Mouse (Mus musculus): Measurements from ENCODE around the gene Siae. TPM values are rescaled to one million over a fixed set of nuclear protein-coding genes. Genes with fewer than 3 reads are reported as not detected.

Siae gene
- polyA plus RNA-seq, 1 experiment from 2014 or later: 12.1 TPM

DNA sequence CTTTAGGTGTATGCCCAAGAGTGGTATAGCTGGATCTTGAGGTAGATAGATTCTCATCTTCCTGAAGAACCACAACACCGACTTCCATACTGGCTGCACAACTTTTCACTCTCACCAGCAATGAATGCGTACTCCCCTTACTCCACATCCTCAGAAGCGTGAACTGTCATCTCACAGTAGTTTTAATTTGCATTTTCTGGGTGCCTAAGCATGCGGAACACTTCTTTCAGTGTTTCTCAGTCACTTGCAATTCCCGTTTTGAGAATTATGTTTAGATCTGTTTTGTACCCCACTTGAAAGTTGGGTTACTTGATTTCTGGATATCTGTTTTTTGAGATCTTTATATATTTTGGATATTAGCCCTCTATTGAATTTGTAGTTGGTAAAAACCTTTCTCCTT, 28.1 kb downstream of the Siae start:
- Histone ChIP-seq H3K9ac (replicated peaks; ENCODE audit: low read depth, low read length) (no peak overlapping the region), H3K4me1 (ENCODE audit: control insufficient read depth, insufficient read depth, low read length) (no peaks in the 10 kb centered on the region), H3K27ac (ENCODE audit: low read depth, low read length) (no peak overlapping the region), H3K9me3 (ENCODE audit: control insufficient read depth, low read length) (no peaks in the 10 kb centered on the region), H3K27me3 (ENCODE audit: control insufficient read depth, insufficient read depth, low read length) (no peaks in the 10 kb centered on the region), H3K36me3 (ENCODE audit: control insufficient read depth, insufficient read depth, low read length) (no peaks in the 10 kb centered on the region), H3K4me3 (ENCODE audit: low read depth, low read length) (no peak overlapping the region), H3K4me2 (ENCODE audit: low read depth, low read length) (no peak overlapping the region)
- ATAC-seq (ENCODE audit: low read depth): no peak
- WGBS: 85% methylated on average over 5 of the region's 5 CpGs

DNA sequence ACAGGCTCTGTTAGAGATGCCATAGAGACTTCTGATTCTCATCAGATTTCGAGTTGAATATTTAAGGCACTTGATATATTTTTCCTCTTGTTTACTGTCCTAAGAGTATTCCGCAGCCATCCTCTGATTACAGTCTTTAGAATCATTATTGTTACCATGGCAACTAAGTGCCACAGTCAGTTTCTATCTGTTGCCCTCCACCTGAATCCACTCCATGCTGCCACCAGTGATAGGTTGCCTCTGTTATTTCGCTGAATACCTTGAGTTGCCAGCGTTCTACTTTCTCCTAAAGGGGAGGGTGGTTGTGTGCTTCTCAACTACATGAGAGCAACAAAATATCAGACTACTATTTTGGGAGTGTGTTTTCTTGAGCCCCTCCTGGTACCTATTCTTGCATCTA, 31.2 kb downstream of the Siae start:
- Histone ChIP-seq H3K9me3 (ENCODE audit: control insufficient read depth, low read length) (no peaks in the 10 kb centered on the region), H3K27me3 (ENCODE audit: control insufficient read depth, insufficient read depth, low read length) (no peaks in the 10 kb centered on the region), H3K4me1 (ENCODE audit: control insufficient read depth, insufficient read depth, low read length) (no peaks in the 10 kb centered on the region), H3K4me2 (ENCODE audit: low read depth, low read length) (no peak overlapping the region), H3K27ac (ENCODE audit: low read depth, low read length) (no peak overlapping the region), H3K4me3 (ENCODE audit: low read depth, low read length) (no peak overlapping the region), H3K9ac (replicated peaks; ENCODE audit: low read depth, low read length) (no peak overlapping the region), H3K36me3 (ENCODE audit: control insufficient read depth, insufficient read depth, low read length) (no peaks in the 10 kb centered on the region)
- WGBS: 73% methylated on average over 4 of the region's 4 CpGs
- ATAC-seq (ENCODE audit: low read depth): peak; percentile 61; the same call in 1 of the 2 replicates

DNA sequence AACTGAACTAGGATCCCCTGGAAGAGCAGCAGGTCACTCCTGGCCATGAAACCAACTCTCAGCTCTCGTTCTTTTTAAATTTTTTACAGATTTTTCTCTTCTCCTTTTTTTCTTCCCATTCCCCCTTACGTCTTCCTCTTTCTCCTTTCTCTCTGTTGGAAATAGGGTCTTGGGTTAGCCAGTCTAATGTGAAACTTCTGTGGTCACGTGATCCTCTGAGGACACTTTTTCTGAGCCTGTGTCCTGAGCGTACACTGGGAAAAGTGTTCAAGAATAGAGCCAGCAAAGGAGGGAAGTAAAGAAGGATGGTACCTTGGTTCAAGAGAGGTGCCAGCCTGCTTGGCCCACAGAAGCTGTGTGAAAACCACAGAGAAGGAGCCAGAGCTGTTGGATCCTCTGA, 34.9 kb downstream of the Siae start:
- no peak for ATAC-seq (ENCODE audit: low read depth)
- H3K27ac ChIP-seq (ENCODE audit: low read depth, low read length): no peak overlapping the region
- H3K9me3 ChIP-seq (ENCODE audit: control insufficient read depth, low read length): no peaks in the 10 kb centered on the region
- H3K36me3 ChIP-seq (ENCODE audit: control insufficient read depth, insufficient read depth, low read length): no peaks in the 10 kb centered on the region
- H3K9ac ChIP-seq (replicated peaks; ENCODE audit: low read depth, low read length): no peak overlapping the region
- WGBS: 92% methylated on average over 4 of the region's 4 CpGs
- H3K27me3 ChIP-seq (ENCODE audit: control insufficient read depth, insufficient read depth, low read length): no peaks in the 10 kb centered on the region
- no peak overlapping the region for H3K4me3 ChIP-seq (ENCODE audit: low read depth, low read length)
- H3K4me1 ChIP-seq (ENCODE audit: control insufficient read depth, insufficient read depth, low read length): no peaks in the 10 kb centered on the region
- H3K4me2 ChIP-seq (ENCODE audit: low read depth, low read length): no peak overlapping the region

DNA sequence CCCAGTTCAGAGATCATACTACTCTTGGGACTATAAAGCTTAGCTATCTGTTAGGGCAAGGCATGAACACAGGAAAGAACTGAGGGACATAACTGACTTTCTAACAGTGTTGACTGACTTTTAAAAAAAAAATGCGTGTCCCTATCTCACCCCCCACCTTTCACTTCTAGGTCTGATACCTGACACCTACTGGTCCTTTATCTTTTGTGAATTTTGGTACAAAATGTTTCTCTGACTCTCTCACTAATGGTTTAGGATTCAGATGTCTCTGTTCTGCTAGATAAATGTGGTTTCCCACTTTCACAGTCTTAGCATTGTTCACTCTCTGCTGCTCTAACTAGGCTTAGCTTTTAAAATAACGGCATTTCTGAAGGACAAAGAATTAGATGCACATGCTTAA, 36.5 kb downstream of the Siae start:
- no peaks in the 10 kb centered on the region for H3K9me3 ChIP-seq (ENCODE audit: control insufficient read depth, low read length)
- H3K9ac ChIP-seq (replicated peaks; ENCODE audit: low read depth, low read length): no peak overlapping the region
- no peaks in the 10 kb centered on the region for H3K27me3 ChIP-seq (ENCODE audit: control insufficient read depth, insufficient read depth, low read length)
- WGBS: 79% methylated on average over 2 of the region's 2 CpGs
- H3K4me3 ChIP-seq (ENCODE audit: low read depth, low read length): no peak overlapping the region
- no peaks in the 10 kb centered on the region for H3K4me1 ChIP-seq (ENCODE audit: control insufficient read depth, insufficient read depth, low read length)
- no peak overlapping the region for H3K27ac ChIP-seq (ENCODE audit: low read depth, low read length)
- no peak for ATAC-seq (ENCODE audit: low read depth)
- H3K36me3 ChIP-seq (ENCODE audit: control insufficient read depth, insufficient read depth, low read length): no peaks in the 10 kb centered on the region
- no peak overlapping the region for H3K4me2 ChIP-seq (ENCODE audit: low read depth, low read length)

DNA sequence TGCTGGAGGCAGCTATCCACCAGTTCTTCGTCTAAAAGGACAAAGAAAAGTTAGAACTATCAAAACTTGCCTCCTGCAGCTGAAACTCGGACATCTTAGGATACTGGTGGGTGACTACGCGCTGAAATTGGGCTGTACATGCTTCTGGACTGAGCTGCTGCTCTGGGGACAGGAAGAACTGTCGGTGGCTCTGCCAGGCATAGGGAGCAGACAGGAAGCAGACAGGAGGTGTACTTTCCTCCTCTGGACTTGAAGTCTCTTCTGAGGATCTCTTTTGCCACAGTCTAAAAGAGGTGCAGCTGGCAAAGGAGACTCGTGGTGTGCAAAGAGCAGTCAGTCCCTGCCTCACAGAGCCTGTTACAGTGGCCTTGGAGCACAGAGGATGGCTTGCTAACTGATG, 37.1 kb downstream of the Siae start:
- no peak overlapping the region for H3K9ac ChIP-seq (replicated peaks; ENCODE audit: low read depth, low read length)
- ATAC-seq (ENCODE audit: low read depth): no peak
- H3K27ac ChIP-seq (ENCODE audit: low read depth, low read length): no peak overlapping the region
- WGBS: 59% methylated on average over 6 of the region's 6 CpGs
- H3K4me3 ChIP-seq (ENCODE audit: low read depth, low read length): no peak overlapping the region
- no peaks in the 10 kb centered on the region for H3K27me3 ChIP-seq (ENCODE audit: control insufficient read depth, insufficient read depth, low read length)
- H3K36me3 ChIP-seq (ENCODE audit: control insufficient read depth, insufficient read depth, low read length): no peaks in the 10 kb centered on the region
- no peak overlapping the region for H3K4me2 ChIP-seq (ENCODE audit: low read depth, low read length)
- H3K4me1 ChIP-seq (ENCODE audit: control insufficient read depth, insufficient read depth, low read length): no peaks in the 10 kb centered on the region
- H3K9me3 ChIP-seq (ENCODE audit: control insufficient read depth, low read length): no peaks in the 10 kb centered on the region

DNA sequence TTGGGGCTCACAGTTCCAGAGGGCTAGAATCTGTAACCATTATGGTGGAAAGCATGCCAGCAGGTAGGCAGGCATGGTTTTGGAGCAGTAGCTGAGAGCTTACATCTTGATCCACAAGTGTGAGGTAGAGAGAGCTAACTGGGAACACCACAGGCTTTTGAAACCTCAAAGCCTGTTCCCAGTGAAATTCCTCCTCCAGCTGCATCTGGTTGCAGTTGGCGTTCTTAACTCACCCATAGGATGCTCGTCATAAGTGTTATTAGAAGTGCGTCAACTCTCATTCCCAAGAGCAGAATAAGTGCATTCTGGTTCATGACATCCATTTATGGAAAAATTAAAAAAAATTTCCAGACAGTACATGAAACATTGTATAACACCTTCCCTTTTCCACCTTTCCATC, 38.2 kb downstream of the Siae start:
- H3K27ac ChIP-seq (ENCODE audit: low read depth, low read length): no peak overlapping the region
- no peaks in the 10 kb centered on the region for H3K4me1 ChIP-seq (ENCODE audit: control insufficient read depth, insufficient read depth, low read length)
- H3K9ac ChIP-seq (replicated peaks; ENCODE audit: low read depth, low read length): no peak overlapping the region
- WGBS: 91% methylated on average over 3 of the region's 3 CpGs
- H3K27me3 ChIP-seq (ENCODE audit: control insufficient read depth, insufficient read depth, low read length): no peaks in the 10 kb centered on the region
- H3K9me3 ChIP-seq (ENCODE audit: control insufficient read depth, low read length): no peaks in the 10 kb centered on the region
- H3K4me3 ChIP-seq (ENCODE audit: low read depth, low read length): no peak overlapping the region
- no peaks in the 10 kb centered on the region for H3K36me3 ChIP-seq (ENCODE audit: control insufficient read depth, insufficient read depth, low read length)
- ATAC-seq (ENCODE audit: low read depth): no peak
- no peak overlapping the region for H3K4me2 ChIP-seq (ENCODE audit: low read depth, low read length)

DNA sequence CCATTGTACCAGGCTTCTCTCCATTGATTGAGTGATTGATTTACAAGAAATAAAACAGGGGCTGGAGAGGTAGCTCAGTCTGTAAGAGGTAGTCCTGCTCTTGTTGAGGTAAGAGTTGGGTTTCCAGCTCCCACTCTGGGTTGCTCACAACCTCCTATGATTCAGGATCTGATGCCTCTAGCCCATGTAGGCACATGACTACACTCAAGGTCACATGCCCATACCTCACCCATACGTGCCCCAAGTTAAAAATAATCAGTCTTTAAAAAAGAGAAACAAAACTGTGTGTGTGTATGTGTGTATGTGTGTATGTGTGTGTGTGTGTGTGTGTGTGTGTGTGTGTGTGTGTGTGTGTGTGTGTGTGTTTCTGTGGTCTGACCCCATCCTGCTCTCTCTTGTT, 40.1 kb downstream of the Siae start:
- ATAC-seq (ENCODE audit: low read depth): no peak
- no peaks in the 10 kb centered on the region for H3K4me1 ChIP-seq (ENCODE audit: control insufficient read depth, insufficient read depth, low read length)
- no peak overlapping the region for H3K9ac ChIP-seq (replicated peaks; ENCODE audit: low read depth, low read length)
- no peaks in the 10 kb centered on the region for H3K9me3 ChIP-seq (ENCODE audit: control insufficient read depth, low read length)
- no peaks in the 10 kb centered on the region for H3K36me3 ChIP-seq (ENCODE audit: control insufficient read depth, insufficient read depth, low read length)
- no peak overlapping the region for H3K27ac ChIP-seq (ENCODE audit: low read depth, low read length)
- no peak overlapping the region for H3K4me3 ChIP-seq (ENCODE audit: low read depth, low read length)
- WGBS: 80% methylated on average over 1 of the region's 1 CpGs
- no peak overlapping the region for H3K4me2 ChIP-seq (ENCODE audit: low read depth, low read length)
- no peaks in the 10 kb centered on the region for H3K27me3 ChIP-seq (ENCODE audit: control insufficient read depth, insufficient read depth, low read length)

DNA sequence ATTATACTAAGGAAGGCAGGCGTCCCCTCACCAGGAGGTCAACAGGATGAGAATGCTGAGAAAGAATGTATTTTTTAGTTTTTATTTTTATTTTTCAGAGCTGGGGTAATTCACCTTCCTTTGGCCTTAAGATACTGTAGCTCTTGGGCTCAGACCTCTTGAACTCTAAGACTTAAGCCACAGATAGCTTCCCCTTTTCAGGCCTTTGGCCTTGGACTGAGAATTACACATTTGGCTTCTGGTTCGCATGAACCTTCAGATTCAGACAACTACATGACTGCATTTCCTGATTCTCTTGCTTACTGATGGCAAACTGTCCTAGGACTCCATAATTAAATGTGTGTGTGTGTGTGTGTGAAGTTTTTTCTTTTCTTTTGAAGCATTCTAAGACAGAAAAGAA, 43.1 kb downstream of the Siae start:
- no peak overlapping the region for H3K27ac ChIP-seq (ENCODE audit: low read depth, low read length)
- H3K9ac ChIP-seq (replicated peaks; ENCODE audit: low read depth, low read length): no peak overlapping the region
- no peaks in the 10 kb centered on the region for H3K27me3 ChIP-seq (ENCODE audit: control insufficient read depth, insufficient read depth, low read length)
- no peak overlapping the region for H3K4me3 ChIP-seq (ENCODE audit: low read depth, low read length)
- no peak for ATAC-seq (ENCODE audit: low read depth)
- H3K9me3 ChIP-seq (ENCODE audit: control insufficient read depth, low read length): no peaks in the 10 kb centered on the region
- H3K4me2 ChIP-seq (ENCODE audit: low read depth, low read length): no peak overlapping the region
- 92% methylated on average over 2 of the region's 2 CpGs for WGBS
- H3K36me3 ChIP-seq (ENCODE audit: control insufficient read depth, insufficient read depth, low read length): no peaks in the 10 kb centered on the region
- H3K4me1 ChIP-seq (ENCODE audit: control insufficient read depth, insufficient read depth, low read length): no peaks in the 10 kb centered on the region

DNA sequence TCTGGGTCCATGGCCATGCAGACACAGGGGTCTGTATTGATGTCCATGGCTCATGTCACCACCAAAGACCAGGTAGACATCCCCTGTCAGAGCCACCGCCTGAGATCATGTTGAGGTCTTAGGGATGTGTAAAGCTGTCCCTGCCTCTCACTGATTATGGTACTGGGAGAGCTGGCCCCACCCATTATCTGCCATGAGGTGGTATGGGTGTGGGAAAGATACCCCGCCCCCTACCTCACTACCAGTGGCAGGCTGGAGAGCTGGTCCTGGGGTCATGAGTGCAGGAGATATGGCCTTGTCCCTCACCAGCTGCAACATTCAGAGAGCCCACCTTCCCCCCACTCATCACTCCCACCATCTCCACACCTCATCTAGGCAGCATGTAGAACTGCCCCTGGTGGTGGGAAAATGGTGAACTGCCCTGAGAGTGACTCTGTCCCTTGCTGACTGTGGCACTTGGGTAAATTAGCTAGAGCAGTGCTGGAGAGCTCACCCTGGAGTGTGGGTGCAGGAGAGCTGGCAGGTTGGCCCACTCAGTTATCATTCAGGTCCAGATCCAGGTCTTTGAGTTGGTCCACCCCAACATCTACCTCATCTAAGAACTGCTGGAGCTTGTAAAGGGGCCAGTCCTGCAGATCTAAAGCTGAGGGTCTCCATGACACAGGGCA, 45.2 kb downstream of the Siae start:
- no peaks in the 10 kb centered on the region for H3K4me1 ChIP-seq (ENCODE audit: control insufficient read depth, insufficient read depth, low read length)
- WGBS: 93% methylated on average over 2 of the region's 2 CpGs

More for the DNA sequence above, 45.2 kb downstream of the Siae start:
- no peaks in the 10 kb centered on the region for H3K36me3 ChIP-seq (ENCODE audit: control insufficient read depth, insufficient read depth, low read length)
- no peak for ATAC-seq (ENCODE audit: low read depth)
- H3K27ac ChIP-seq (ENCODE audit: low read depth, low read length): no peak overlapping the region
- H3K27me3 ChIP-seq (ENCODE audit: control insufficient read depth, insufficient read depth, low read length): no peaks in the 10 kb centered on the region
- H3K4me2 ChIP-seq (ENCODE audit: low read depth, low read length): no peak overlapping the region
- H3K4me3 ChIP-seq (ENCODE audit: low read depth, low read length): no peak overlapping the region
- H3K9me3 ChIP-seq (ENCODE audit: control insufficient read depth, low read length): no peaks in the 10 kb centered on the region
- H3K9ac ChIP-seq (replicated peaks; ENCODE audit: low read depth, low read length): no peak overlapping the region
